Mouse (Mus musculus) limb, embryonic 11.5 days (tissue): ENCODE data around the gene Sfpq. TPM values are rescaled to one million over a fixed set of nuclear protein-coding genes. Genes with fewer than 3 reads are reported as not detected.
"Not testable (repeated sequence)": the region's sequence is repeated elsewhere in the genome, so short reads cannot be mapped to it uniquely, and the experiment has no call there.

Experiments
- ATAC-seq: fragments of 200-750 bp; cut with Nextera tagmentation; 2 replicates; pipeline ENCODE4 v1.8.0; 2017; ENCODE audit warnings: low read depth; ENCODE audit not compliant: insufficient number of reproducible peaks, low FRiP score, low TSS enrichment
- DNase-seq: peaks from one replicate; pipeline ENCODE4 v3.0.0-alpha.2; 2015; ENCODE audit warnings: low spot score
- H3K27ac ChIP-seq: fragments of 300-500 bp; sonication (generic); replicated peaks from 2 replicates; pipeline ENCODE4 v1.5.1; 2014; ENCODE audit warnings: low read depth, mild to moderate bottlenecking, low read length
- H3K27me3 ChIP-seq: fragments of 300-500 bp; sonication (generic); 2 replicates; pipeline ENCODE4 v1.6.1; 2014; ENCODE audit warnings: mild to moderate bottlenecking, low read length, mixed read lengths; ENCODE audit not compliant: control insufficient read depth, insufficient read depth
- H3K36me3 ChIP-seq: fragments of 300-500 bp; sonication (generic); 2 replicates; pipeline ENCODE4 v1.6.1; 2014; ENCODE audit warnings: mild to moderate bottlenecking, low read length, moderate library complexity, mixed read lengths; ENCODE audit not compliant: control insufficient read depth, insufficient read depth
- H3K4me1 ChIP-seq: fragments of 300-500 bp; sonication (generic); 2 replicates; pipeline ENCODE4 v1.6.1; 2014; ENCODE audit warnings: low read length, mixed read lengths; ENCODE audit not compliant: control insufficient read depth, insufficient read depth
- H3K4me2 ChIP-seq: fragments of 300-500 bp; sonication (generic); 2 replicates; pipeline ENCODE4 v1.6.1; 2014; ENCODE audit warnings: low read depth, mild to moderate bottlenecking, moderate library complexity; ENCODE audit not compliant: severe bottlenecking
- H3K4me3 ChIP-seq: fragments of 300-500 bp; sonication (generic); 2 replicates; pipeline ENCODE4 v1.5.1; 2014; ENCODE audit warnings: low read depth, low read length
- H3K9ac ChIP-seq: fragments of 300-500 bp; sonication (generic); 2 replicates; pipeline ENCODE4 v1.6.1; 2014; ENCODE audit warnings: mild to moderate bottlenecking, low read length
- H3K9me3 ChIP-seq: fragments of 300-500 bp; sonication (generic); 2 replicates; pipeline ENCODE4 v1.6.1; 2016; ENCODE audit warnings: low read length; ENCODE audit not compliant: control insufficient read depth
- WGBS: fragments of 180-500 bp; shearing (Covaris S2); extraction: QIAGEN DNeasy Blood & Tissue Kit; methylation state at CpG from one replicate; pipeline ENCODE4 v1.1.7; 2014; 5-methylcytosine and 5-hydroxymethylcytosine counted together
- polyA plus RNA-seq: library from polyadenylated mRNA; unstranded; fragments of >200 nt; fragmentation: Nextera tagmentation; extraction: Ambion mirVana; gene quantifications from 2 replicates; pipeline ENCODE4 v1.2.1, GENCODE M21; 2014

Sfpq gene
- 161 and 180 TPM in 2 replicates for polyA plus RNA-seq

GRCm38 (mm10) chr4:127021151-127021945 lies at the start of gene Sfpq:
TSS of gene Sfpq (plus strand) at chr4:127021324.
- Histone ChIP-seq H3K27me3 (no peaks in the 10 kb centered on the region), H3K4me3 (peak within 1 kb of the TSS; percentile 58), H3K4me1 (peaks cover 4% of the 10 kb centered on the region; the same call in 1 of the 2 replicates), H3K4me2 (peak within 1 kb of the TSS; percentile 83), H3K27ac (peak within 1 kb of the TSS; percentile 97), H3K9ac (peak within 1 kb of the TSS; percentile 97), H3K9me3 (no peaks in the 10 kb centered on the region), H3K36me3 (peaks cover 12% of the 10 kb centered on the region)
- ATAC-seq (peak; percentile 97), DNase-seq (peak; percentile 100)
- under 1% methylated on average over 61 of the region's 87 CpGs for WGBS

DNA sequence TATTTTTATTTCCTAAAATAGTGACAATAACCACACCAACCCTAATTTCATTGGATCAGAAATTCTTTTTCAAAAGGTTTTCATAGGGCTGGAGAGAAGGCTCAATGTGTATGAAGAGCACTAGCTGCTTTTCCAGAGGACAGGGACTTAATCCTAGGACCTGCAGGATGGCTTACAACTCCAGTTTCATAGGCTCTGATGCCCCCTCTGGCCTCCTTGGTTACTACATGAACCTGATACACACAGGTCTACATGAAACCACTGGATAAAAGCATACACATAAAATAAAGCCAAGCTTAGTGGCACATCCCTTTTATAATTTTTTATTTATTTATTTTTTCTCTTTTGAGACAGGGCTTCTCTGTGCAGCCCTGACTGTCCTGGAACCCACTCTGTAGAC lies 43.7 kb upstream of the Sfpq start:
- no peaks in the 10 kb centered on the region for H3K9me3 ChIP-seq
- no peak overlapping the region for H3K27ac ChIP-seq
- H3K27me3 ChIP-seq: no peaks in the 10 kb centered on the region
- H3K4me3 ChIP-seq: no peak overlapping the region
- H3K36me3 ChIP-seq: no peaks in the 10 kb centered on the region
- H3K4me2 ChIP-seq: no peak overlapping the region
- DNase-seq (peak; percentile 30), ATAC-seq (no peak)
- no peaks in the 10 kb centered on the region for H3K4me1 ChIP-seq
- no peak overlapping the region for H3K9ac ChIP-seq

DNA sequence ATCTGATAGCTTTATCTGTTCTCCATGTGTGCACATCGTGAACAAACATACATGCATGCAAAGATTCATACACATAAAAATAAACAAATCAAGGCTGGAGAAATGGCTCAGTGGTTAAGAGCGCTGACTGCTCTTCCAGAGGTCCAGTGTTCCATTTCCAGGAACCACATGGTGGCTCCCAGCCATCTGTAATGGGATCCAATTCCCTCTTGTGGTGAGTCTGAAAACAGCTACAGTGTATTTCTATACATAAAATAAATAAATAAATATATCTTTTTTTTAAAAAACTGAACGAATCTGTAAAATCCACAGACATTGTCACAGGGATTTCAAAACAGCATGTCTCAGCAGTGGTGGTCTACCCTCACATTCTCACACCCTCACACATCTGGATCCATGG lies 42.4 kb upstream of the Sfpq start:
- Histone ChIP-seq H3K36me3 (no peaks in the 10 kb centered on the region), H3K4me2 (no peak overlapping the region), H3K4me1 (no peaks in the 10 kb centered on the region), H3K9me3 (no peaks in the 10 kb centered on the region), H3K27me3 (no peaks in the 10 kb centered on the region), H3K27ac (no peak overlapping the region), H3K4me3 (no peak overlapping the region), H3K9ac (no peak overlapping the region)
- no peak for DNase-seq
- ATAC-seq: no peak
- WGBS: 88% methylated on average over 3 of the region's 3 CpGs

- no peak overlapping the region for H3K9ac ChIP-seq
- DNase-seq: no peak
- H3K27me3 ChIP-seq: no peaks in the 10 kb centered on the region
- no peaks in the 10 kb centered on the region for H3K36me3 ChIP-seq
- H3K4me1 ChIP-seq: no peaks in the 10 kb centered on the region
- no peak overlapping the region for H3K27ac ChIP-seq
- no peaks in the 10 kb centered on the region for H3K9me3 ChIP-seq
- no peak overlapping the region for H3K4me2 ChIP-seq
- WGBS: 78% methylated on average over 3 of the region's 3 CpGs
- H3K4me3 ChIP-seq: no peak overlapping the region
- no peak for ATAC-seq
These were observed 37.8 kb upstream of the Sfpq start for GRCm38 (mm10) chr4:126983321-126983720.

GRCm38 (mm10) chr4:126983736-126984525 lies 37.2 kb upstream of the Sfpq start:
- not testable (repeated sequence) for H3K9me3 ChIP-seq, DNase-seq
- WGBS: 79% methylated on average over 12 of the region's 13 CpGs

GRCm38 (mm10) chr4:126986768-126987167 lies 34.4 kb upstream of the Sfpq start:
- H3K9me3 ChIP-seq: no peaks in the 10 kb centered on the region
- no peaks in the 10 kb centered on the region for H3K36me3 ChIP-seq
- no peak overlapping the region for H3K9ac ChIP-seq
- no peak overlapping the region for H3K4me2 ChIP-seq
- 81% methylated on average over 5 of the region's 5 CpGs for WGBS
- no peaks in the 10 kb centered on the region for H3K27me3 ChIP-seq
- no peak overlapping the region for H3K4me3 ChIP-seq
- H3K27ac ChIP-seq: no peak overlapping the region
- ATAC-seq: no peak
- no peak for DNase-seq
- H3K4me1 ChIP-seq: no peaks in the 10 kb centered on the region

More at GRCm38 (mm10) chr4:126983736-126984525, 37.2 kb upstream of the Sfpq start:
- H3K9ac ChIP-seq, H3K36me3 ChIP-seq, ATAC-seq, H3K27ac ChIP-seq, H3K4me1 ChIP-seq, H3K4me3 ChIP-seq, H3K27me3 ChIP-seq, H3K4me2 ChIP-seq: not testable (repeated sequence)

- H3K27me3 ChIP-seq: no peaks in the 10 kb centered on the region
- H3K9me3 ChIP-seq: no peaks in the 10 kb centered on the region
- H3K9ac ChIP-seq: no peak overlapping the region
- no peaks in the 10 kb centered on the region for H3K36me3 ChIP-seq
- H3K4me1 ChIP-seq: no peaks in the 10 kb centered on the region
- H3K27ac ChIP-seq: no peak overlapping the region
- H3K4me3 ChIP-seq: no peak overlapping the region
- WGBS: 69% methylated on average over 4 of the region's 4 CpGs
- H3K4me2 ChIP-seq: no peak overlapping the region
- DNase-seq (no peak), ATAC-seq (no peak)
These were observed 32.6 kb upstream of the Sfpq start for GRCm38 (mm10) chr4:126988503-126988902.

GRCm38 (mm10) chr4:126990553-126990952 lies 30.6 kb upstream of the Sfpq start:
- Histone ChIP-seq H3K9ac (no peak overlapping the region), H3K4me3 (no peak overlapping the region), H3K9me3 (no peaks in the 10 kb centered on the region), H3K27me3 (no peaks in the 10 kb centered on the region), H3K36me3 (no peaks in the 10 kb centered on the region), H3K27ac (no peak overlapping the region), H3K4me2 (no peak overlapping the region), H3K4me1 (no peaks in the 10 kb centered on the region)
- no peak for ATAC-seq
- DNase-seq: no peak
